Mouse (Mus musculus) limb, embryonic 10.5 days (tissue): ENCODE measurements around the gene Pik3r2. TPM values are rescaled to one million over a fixed set of nuclear protein-coding genes. Genes with fewer than 3 reads are reported as not detected.

ENCODE experiments used
- DNase-seq: peaks from one replicate; pipeline ENCODE4 v3.0.0-alpha.2; 2017; ENCODE audit warnings: low spot score
- H3K27ac ChIP-seq: fragments of 300-500 bp; sonication (generic); 2 replicates; pipeline ENCODE4 v1.5.1; 2016; ENCODE audit warnings: mild to moderate bottlenecking
- H3K27me3 ChIP-seq: fragments of 300-500 bp; sonication (generic); 2 replicates; pipeline ENCODE4 v1.6.1; 2016; ENCODE audit warnings: low read depth, mild to moderate bottlenecking; ENCODE audit not compliant: poor library complexity, severe bottlenecking
- H3K36me3 ChIP-seq: fragments of 300-500 bp; sonication (generic); 2 replicates; pipeline ENCODE4 v1.6.1; 2016; ENCODE audit warnings: mild to moderate bottlenecking, moderate library complexity
- H3K4me1 ChIP-seq: fragments of 300-500 bp; sonication (generic); 2 replicates; pipeline ENCODE4 v1.6.1; 2016
- H3K4me3 ChIP-seq: fragments of 300-500 bp; sonication (generic); 2 replicates; pipeline ENCODE4 v1.5.1; 2016; ENCODE audit warnings: mild to moderate bottlenecking, moderate library complexity
- H3K9me3 ChIP-seq: fragments of 300-500 bp; sonication (generic); replicated peaks from 2 replicates; pipeline ENCODE4 v1.6.1; 2016; ENCODE audit warnings: mild to moderate bottlenecking
- WGBS: fragments of 180-500 bp; shearing (Covaris S2); methylation state at CpG from one replicate; pipeline ENCODE4 v1.1.7; 2016; 5-methylcytosine and 5-hydroxymethylcytosine counted together
- polyA plus RNA-seq: library from polyadenylated mRNA; unstranded; fragments of >200 nt; fragmentation: Nextera tagmentation; extraction: Ambion mirVana; gene quantifications from 2 replicates; pipeline ENCODE4 v1.2.1, GENCODE M21; 2016

Pik3r2 gene
- polyA plus RNA-seq, 1 experiment from 2014 or later, result 100 TPM

GRCm38 (mm10) chr8:70808955-70809701, 32.6 kb upstream of the Pik3r2 start:
- DNase-seq, result no peak
- peaks cover 31% of the 10 kb centered on the region for H3K4me1 ChIP-seq
- H3K9me3 ChIP-seq, result no peaks in the 10 kb centered on the region
- H3K36me3 ChIP-seq, result no peaks in the 10 kb centered on the region
- H3K4me3 ChIP-seq, result no peak overlapping the region
- WGBS, result 84% methylated on average over 8 of the region's 8 CpGs
- H3K27ac ChIP-seq, result no peak overlapping the region
- H3K27me3 ChIP-seq, result peaks cover 66% of the 10 kb centered on the region

- no peaks in the 10 kb centered on the region for H3K36me3 ChIP-seq
- no peaks in the 10 kb centered on the region for H3K9me3 ChIP-seq
- H3K27ac ChIP-seq, result no peak within 1 kb of the TSS
- no peak for DNase-seq
- peaks cover 38% of the 10 kb centered on the region for H3K4me1 ChIP-seq
- peaks cover 66% of the 10 kb centered on the region for H3K27me3 ChIP-seq
- 66% methylated on average over 5 of the region's 5 CpGs for WGBS
- H3K4me3 ChIP-seq, result no peak within 1 kb of the TSS
These were observed 31.7 kb upstream of the Pik3r2 start, which contains the start of gene Il12rb1 for GRCm38 (mm10) chr8:70808239-70808638. Gene Il12rb1, plus strand, starts transcription at chr8:70808449.

- Histone ChIP-seq H3K36me3 (no peaks in the 10 kb centered on the region), H3K9me3 (no peaks in the 10 kb centered on the region), H3K27ac (no peak overlapping the region), H3K27me3 (peaks cover 66% of the 10 kb centered on the region), H3K4me1 (peaks cover 38% of the 10 kb centered on the region), H3K4me3 (no peak overlapping the region)
- 62% methylated on average over 1 of the region's 1 CpGs for WGBS
- no peak for DNase-seq
These were observed 30.8 kb upstream of the Pik3r2 start for GRCm38 (mm10) chr8:70807304-70807703.

GRCm38 (mm10) chr8:70806541-70806940, 30.0 kb upstream of the Pik3r2 start:
- no peak for DNase-seq
- WGBS, result 77% methylated on average over 4 of the region's 4 CpGs
- Histone ChIP-seq H3K36me3 (no peaks in the 10 kb centered on the region), H3K4me3 (no peak overlapping the region), H3K9me3 (no peaks in the 10 kb centered on the region), H3K4me1 (peaks cover 38% of the 10 kb centered on the region), H3K27ac (no peak overlapping the region), H3K27me3 (peaks cover 73% of the 10 kb centered on the region)

GRCm38 (mm10) chr8:70804481-70805206, 28.1 kb upstream of the Pik3r2 start, which contains the start of gene Mast3:
Gene Mast3, minus strand, starts transcription at chr8:70805054.
- H3K36me3 ChIP-seq, result no peaks in the 10 kb centered on the region
- H3K27me3 ChIP-seq, result peaks cover 83% of the 10 kb centered on the region
- H3K9me3 ChIP-seq, result no peaks in the 10 kb centered on the region
- H3K4me3 ChIP-seq, result peak within 1 kb of the TSS; percentile 63
- H3K4me1 ChIP-seq, result peaks cover 28% of the 10 kb centered on the region
- peak; percentile 90 for DNase-seq
- under 1% methylated on average over 45 of the region's 45 CpGs for WGBS
- H3K27ac ChIP-seq, result peak within 1 kb of the TSS; percentile 40; the same call in 1 of the 2 replicates

GRCm38 (mm10) chr8:70803761-70804480, 27.4 kb upstream of the Pik3r2 start:
- DNase-seq, result peak; percentile 61
- Histone ChIP-seq H3K36me3 (no peaks in the 10 kb centered on the region), H3K9me3 (no peaks in the 10 kb centered on the region), H3K27me3 (peaks cover 90% of the 10 kb centered on the region), H3K4me1 (peaks cover 23% of the 10 kb centered on the region), H3K27ac (no peak overlapping the region), H3K4me3 (peak overlapping the region; percentile 63)
- WGBS, result 2% methylated on average over 47 of the region's 47 CpGs

DNA sequence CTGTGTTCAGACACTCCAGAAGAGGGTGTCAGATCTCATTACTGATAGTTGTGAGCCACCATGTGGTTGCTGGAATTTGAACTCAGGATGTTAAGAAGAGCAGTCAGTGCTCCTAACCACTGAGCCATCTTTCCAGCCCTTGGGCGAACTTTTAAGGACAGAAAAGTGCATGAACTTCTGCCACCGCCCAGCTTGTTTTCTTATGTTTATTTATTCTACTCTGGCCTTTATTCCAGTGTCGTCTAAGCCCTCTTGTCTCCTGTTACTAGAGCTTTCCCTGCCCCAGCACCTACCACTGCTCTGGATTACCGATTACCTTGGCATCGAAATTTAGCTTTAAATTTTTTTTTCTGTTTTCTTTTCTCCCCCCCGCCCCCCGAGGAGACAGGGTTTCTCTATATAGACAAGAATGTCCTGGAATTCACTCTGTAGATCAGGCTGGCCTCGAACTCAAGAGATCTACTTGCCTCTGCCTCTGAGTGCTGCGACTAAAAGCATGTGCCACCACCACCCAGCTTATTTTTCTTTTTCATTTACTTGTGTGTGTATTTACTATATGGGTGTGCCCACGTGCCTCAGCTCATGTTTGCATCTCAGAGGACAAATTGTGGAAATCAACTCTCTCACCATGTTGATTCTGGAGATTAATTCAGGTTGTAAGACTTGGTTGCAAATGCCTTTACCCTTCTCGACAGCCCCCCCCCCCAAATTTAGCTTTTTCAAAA, 26.4 kb upstream of the Pik3r2 start:
- Histone ChIP-seq H3K36me3 (no peaks in the 10 kb centered on the region), H3K9me3 (no peaks in the 10 kb centered on the region), H3K27ac (no peak overlapping the region), H3K4me3 (no peak overlapping the region), H3K27me3 (peaks cover 97% of the 10 kb centered on the region), H3K4me1 (peaks cover 27% of the 10 kb centered on the region)
- 66% methylated on average over 11 of the region's 11 CpGs for WGBS
- no peak for DNase-seq

DNA sequence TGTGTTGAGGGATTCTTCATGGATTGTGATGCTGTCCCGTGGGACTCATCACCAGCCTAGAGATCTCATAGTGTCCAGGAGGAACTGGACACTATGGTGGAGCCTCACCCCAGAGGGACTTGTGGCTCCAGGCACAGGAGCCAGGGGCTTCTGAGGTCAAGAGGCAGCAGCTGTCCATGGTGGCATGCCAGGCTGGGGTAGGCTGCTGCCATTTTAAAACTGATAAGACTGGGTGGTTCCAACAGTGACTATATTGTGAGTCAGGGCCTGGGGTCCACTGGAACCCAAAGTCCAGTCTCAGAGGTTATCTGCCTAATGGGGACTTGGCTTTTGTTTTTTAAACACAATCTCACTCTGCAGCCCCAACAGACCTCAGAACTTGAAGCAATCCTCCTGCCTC, 25.3 kb upstream of the Pik3r2 start:
- 80% methylated on average over 1 of the region's 1 CpGs for WGBS
- H3K4me3 ChIP-seq, result no peak overlapping the region
- no peak overlapping the region for H3K27ac ChIP-seq
- no peak for DNase-seq
- peaks cover 95% of the 10 kb centered on the region for H3K27me3 ChIP-seq
- peaks cover 34% of the 10 kb centered on the region for H3K4me1 ChIP-seq
- no peaks in the 10 kb centered on the region for H3K9me3 ChIP-seq
- no peaks in the 10 kb centered on the region for H3K36me3 ChIP-seq

DNA sequence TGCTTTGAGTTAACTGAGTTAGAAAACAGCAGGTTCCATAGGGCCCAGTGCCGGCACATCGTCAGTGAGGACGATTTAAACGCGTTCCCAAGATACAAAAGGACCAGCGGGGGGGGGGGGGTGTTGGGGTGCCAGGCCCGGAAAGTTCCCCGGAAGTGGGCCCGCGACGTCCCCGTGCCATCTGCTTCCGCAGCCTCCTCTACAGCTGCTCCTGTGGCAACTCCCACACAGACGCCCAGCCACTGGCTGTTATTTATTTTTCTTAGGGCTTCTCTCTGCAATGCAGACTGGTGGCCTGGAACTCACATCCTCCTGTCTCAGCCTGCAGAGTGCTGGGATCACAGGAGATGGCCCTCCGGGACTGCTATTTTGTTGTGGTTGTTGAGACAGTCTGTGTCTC, 24.6 kb upstream of the Pik3r2 start:
- no peak overlapping the region for H3K27ac ChIP-seq
- WGBS, result 34% methylated on average over 15 of the region's 15 CpGs
- H3K4me1 ChIP-seq, result peaks cover 40% of the 10 kb centered on the region

DNA sequence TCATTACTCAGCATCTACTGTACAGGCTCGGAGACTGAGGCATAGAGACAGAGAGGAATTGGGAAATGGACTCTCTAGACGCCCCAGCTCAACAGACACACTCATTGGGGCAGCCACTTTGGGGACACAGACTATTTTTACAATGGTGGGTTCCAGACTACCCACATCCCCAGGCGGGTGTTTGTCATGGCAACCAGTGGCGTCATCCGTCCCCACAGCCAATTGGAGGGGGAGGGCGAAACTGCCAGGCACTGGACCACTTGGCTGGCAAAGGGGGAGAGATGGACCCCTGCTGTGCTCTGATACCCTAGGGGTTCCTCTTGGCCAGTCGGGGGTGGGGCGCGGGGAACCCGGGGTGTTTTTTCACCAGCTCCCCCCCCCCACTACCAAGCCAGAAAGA, 24.1 kb upstream of the Pik3r2 start:
- 59% methylated on average over 10 of the region's 10 CpGs for WGBS
- Histone ChIP-seq H3K36me3 (no peaks in the 10 kb centered on the region), H3K27me3 (peaks cover 93% of the 10 kb centered on the region), H3K4me1 (peaks cover 44% of the 10 kb centered on the region), H3K9me3 (no peaks in the 10 kb centered on the region), H3K4me3 (0 out of 2 replicates have a peak overlapping the region, but pooled peaks have one; percentile 6), H3K27ac (no peak overlapping the region)
- DNase-seq, result no peak

More for the DNA sequence above, 24.6 kb upstream of the Pik3r2 start:
- H3K9me3 ChIP-seq, result no peaks in the 10 kb centered on the region
- DNase-seq, result no peak
- no peak overlapping the region for H3K4me3 ChIP-seq
- H3K27me3 ChIP-seq, result peaks cover 93% of the 10 kb centered on the region
- H3K36me3 ChIP-seq, result no peaks in the 10 kb centered on the region

- H3K9me3 ChIP-seq, result no peaks in the 10 kb centered on the region
- H3K4me3 ChIP-seq, result peak overlapping the region; percentile 62
- WGBS, result 18% methylated on average over 15 of the region's 15 CpGs
- H3K36me3 ChIP-seq, result no peaks in the 10 kb centered on the region
- no peak for DNase-seq
- peaks cover 92% of the 10 kb centered on the region for H3K27me3 ChIP-seq
- H3K4me1 ChIP-seq, result peaks cover 37% of the 10 kb centered on the region
- 0 out of 2 replicates have a peak overlapping the region, but pooled peaks have one; percentile 79 for H3K27ac ChIP-seq
These were observed 21.8 kb upstream of the Pik3r2 start for GRCm38 (mm10) chr8:70798281-70798680.
